Mouse (Mus musculus) NIH3T3 (cell line): ENCODE data around the gene Ttc22.
A peak's percentile ranks its signal among the peaks of the same experiment; 100 is the strongest.

Experiments
- DNase-seq: peaks from one replicate; pipeline ENCODE4 v3.0.0-alpha.2; 2012; ENCODE audit warnings: low read depth

Ttc22 gene

DNA sequence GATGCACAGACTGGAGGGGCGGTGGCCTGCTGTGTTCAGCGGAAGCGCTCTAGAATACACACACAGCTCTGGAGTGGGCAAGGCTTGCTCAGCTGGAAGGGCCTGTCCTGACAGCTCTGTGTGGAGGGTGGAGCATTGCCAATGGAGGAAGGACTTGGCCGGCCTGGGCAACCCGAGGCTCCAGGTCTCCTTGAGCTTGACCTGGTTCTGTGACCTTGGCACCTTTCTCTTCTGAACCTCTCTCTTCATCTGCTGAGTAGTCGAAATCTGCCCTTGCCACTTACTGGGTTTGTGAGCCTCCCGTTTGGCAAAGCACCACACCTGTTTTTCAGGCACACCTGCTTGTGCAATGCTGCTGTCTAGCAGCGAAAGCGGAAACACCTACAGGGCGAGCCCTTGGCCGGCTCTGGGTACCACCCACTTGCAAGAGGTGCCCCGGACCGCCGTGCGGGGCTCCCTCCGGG lies at the start of gene Ttc22:
Ttc22 (plus strand) TSS at position 403 of the 464 bp plus-strand sequence.
- DNase-seq = no peak

DNA sequence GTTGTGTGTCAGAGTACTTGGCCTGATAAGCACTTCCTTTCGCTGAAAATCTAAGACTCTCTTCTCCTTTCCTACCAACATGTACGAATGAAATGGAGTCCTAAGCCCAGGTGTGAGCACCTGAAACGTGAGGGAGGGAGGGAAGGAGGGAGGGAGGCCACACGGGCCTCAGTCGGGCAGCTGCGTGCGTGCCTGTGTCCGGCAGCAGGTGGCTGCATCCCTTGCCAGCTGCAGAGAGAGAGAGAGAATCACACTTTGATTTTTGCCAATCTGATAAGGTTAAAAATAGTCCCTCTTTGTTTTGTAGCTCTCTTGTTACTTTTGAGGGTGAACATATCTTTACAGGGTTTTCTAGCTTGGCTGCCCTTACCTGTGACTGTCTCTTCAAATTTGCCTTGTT lies 47.2 kb upstream of the Ttc22 start:
- no peak for DNase-seq

DNA sequence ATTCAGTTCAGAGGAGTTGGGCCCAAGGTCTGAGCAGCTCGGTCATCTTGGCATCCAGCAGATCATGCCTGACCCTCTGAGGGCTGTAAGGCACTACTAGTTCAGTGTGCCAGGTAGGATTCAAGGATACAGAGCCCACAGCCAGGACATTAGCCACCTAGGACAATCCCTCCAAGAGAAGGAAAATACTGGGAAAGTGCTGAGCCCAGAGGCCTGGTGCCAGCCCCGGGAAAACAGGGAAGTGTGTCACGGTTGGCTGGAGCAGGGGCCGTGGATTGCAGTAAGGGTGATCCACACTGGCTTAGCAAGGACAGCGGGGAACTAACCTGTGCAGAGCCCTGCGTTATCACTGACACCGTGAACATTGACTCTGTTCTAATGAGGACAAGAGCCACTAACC lies 44.7 kb upstream of the Ttc22 start:
- no peak for DNase-seq

DNA sequence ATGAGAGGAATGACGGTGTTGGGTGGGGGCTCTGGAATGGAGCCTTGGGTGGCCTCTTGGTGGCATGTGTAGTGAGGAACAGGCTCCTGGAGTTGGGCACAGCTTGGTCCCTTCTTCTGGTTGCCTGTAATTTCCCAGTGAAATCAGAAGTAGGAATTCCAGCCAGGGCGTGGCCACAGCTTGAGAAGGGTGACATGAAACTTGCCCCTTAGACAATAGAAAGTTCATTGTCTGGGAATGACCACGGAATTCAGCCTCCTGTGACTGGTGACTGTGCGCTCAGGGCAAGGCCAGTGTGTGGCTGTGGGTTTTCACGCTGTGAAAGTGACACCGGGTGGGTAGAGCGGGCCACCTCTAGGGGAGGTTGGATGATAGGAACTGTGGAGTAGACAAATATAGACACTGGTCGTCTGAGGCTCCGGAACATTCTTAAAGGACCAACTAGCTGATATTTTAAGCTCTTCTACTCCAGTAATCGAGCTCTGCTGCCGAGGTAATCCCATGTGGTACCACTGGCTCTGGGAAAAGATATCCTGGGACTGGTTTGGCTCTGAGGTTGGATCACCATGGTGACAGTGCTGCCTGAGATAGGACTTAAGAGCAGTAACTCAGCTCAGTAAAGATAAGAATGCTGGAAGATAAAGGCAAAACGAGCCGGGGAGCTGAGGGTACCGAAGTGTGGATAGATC lies 40.9 kb upstream of the Ttc22 start:
- DNase-seq = no peak

DNA sequence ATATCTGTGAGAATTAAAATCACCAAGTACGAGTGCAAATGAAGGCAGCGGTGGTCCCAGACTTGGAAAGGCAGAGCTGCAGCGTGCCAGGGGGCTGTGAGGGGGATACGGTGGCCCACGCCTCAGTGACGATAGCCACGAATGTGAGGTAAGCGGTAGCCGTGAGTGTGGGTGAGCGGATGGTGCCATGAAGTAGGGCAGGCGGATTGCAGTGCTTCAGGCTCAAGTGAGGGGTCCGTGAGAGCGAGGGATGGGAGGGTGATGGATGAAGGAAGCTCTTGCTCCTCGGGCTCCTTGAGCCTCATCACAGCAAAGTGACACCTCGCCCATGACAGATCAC lies 40.4 kb upstream of the Ttc22 start:
- no peak for DNase-seq

DNA sequence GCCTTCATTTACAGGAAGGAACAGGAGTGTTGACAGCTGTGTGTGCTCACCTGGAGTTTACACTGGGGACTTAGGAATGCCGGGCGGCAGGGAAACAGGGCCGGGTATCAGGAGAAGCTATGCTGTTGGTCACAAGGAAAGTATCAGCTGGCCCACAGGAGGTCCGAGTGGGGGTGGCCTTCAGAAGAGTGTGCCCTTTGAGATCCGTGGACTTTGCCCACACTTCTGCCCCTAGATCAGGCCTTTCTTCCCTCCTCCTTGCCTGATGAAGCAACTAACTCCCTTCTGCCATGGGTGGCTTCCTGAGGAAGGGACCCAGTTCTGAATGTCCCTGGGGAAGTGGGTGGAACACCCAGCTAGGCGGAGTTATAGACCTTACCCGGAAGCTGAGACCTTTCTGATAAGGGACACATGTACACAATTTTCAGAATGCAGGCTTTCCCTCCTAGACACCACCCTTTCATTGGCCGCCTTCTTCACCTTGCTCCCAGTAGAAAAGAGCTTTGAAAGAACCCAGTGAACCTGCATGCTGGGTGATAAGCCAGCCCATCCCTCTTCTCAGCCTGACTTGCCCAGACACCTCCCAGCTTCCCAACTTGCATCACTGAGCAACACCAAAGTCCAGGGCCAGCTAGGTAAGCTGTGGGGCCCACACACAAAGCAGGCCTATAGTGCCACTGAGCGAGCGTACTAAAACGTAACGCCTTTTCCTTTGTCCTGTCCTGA lies 39.6 kb upstream of the Ttc22 start:
- no peak for DNase-seq

DNA sequence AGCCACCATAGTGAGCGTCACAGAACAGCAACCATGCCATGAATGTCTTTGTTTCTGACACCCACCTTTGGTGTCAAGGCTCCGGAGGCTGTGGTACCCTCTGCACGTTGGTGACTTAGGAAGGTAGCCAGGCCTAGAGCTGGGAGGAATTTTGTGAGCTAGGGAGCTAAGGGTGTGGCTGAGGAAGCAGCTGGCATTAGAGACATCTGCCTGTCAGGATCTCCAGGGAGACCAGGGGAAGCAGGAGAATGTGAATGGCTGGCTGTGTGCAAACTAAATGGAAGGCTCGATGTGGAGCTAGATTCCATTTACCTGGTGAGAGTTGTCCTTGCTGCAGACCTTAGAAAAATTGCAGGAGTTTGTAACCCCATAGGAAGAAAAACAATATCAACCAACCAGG lies 37.6 kb upstream of the Ttc22 start:
- DNase-seq = no peak

DNA sequence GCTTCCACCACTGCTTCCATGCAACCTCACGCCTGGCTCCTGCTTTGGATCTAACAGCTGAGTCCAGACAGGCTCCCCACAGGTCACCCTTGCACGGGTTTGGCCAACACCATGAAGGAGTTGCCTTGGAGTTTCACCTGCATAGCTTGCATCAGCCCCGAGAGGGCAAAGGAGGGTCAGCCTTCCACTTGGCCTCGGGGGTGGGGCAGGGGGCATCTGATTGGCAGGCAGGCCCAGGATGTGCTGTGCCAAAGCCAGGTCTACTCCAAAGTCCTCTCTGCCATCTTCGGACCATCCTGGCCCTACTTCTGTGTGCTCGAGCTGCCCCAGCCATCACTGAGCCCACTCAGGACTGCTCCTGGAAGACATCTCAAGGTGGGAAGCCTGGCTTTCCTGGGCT lies 35.2 kb upstream of the Ttc22 start:
- no peak for DNase-seq

DNA sequence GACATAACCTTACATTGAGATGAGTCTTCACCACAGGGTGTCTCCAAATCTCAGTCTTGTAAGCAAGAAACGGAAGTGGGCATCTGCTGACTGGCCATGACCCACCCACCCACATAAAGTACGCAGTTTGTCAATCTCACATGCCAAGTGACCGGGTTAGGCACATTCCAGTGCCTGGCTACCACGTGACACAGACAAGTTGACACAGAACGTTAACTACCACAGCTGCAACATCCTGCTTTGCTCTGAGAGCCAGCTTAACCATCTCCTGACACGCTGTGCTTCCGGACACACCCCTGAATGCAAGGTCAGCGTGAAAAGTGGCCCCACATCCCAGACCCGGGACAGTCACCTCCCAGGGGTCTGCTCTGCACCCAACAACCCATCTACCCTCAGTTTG lies 32.1 kb upstream of the Ttc22 start:
- no peak for DNase-seq

DNA sequence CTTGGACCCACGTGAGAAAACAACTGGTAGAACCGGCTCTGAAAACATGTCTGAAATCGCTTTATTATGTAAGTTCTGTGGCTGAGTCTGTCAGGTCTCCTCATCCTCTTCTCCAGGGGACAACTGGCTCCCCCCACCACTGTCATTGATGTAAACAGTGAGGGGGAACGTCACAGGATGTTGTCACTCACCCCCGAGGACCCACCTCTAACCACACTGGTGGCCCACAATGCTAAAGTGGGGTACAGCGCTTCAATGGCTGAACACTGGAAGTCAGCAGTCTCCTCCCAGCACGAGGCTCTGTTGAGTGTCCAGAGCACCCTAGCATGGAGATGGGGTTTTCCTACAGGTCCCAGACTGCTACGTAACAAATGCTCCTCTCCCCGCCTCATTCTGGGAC lies 31.4 kb upstream of the Ttc22 start:
- DNase-seq = no peak

DNA sequence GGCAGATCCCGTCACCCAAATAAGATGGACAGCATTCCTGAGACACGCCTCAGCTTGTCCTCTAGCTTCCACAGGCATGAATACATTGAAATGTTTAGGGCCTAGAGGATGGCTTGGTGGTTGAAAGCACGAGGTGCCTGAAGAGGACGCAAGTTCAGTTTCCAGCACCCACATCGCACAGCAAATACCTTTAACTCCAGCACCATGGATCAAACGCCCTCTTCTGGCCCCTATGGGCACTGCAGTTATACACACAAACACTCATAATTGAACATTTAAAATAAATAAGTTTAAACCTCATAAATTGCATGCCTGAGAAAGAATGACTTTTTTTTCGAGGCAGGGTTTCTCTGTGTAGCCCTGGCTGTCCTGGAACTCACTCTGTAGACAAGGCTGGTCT lies 28.6 kb upstream of the Ttc22 start:
- peak; percentile 19 for DNase-seq

DNA sequence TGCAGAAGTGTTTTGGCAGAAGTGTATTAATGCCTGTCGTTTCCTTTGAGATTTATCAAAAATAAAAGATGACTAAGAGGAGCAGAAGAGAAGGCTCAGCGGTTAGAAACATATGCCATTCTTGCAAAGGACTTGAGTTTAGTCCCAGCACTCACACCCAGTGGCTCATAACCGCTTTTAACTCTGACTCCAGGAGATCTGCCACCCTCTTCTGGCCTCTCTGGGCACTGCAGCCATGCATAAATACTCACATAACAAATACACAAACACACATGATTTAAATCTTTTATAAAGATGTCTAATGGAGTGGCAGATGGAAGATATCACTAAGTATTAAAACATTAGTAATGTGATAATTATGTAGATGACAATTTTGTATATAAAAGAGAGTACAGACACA lies 26.0 kb upstream of the Ttc22 start:
- no peak for DNase-seq

DNA sequence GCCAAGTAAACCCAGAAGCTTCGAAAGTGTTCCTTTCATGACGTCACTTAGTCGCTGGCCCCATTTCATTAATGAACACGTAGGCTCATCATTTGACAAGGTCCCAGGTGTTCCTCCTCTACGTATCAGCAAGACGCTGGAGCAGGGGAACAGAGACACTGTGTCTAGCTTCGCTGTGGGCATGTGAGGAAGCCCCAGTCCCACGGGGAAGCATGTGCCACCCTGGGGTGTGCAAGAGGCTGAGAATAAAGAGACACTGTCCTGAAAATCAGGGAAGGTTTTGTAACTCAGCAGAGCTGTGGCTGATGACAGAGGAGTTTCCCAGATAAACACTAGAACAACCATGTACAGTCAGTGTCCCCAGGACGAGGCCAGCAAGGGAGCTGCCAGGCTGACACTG lies 25.2 kb upstream of the Ttc22 start:
- no peak for DNase-seq

DNA sequence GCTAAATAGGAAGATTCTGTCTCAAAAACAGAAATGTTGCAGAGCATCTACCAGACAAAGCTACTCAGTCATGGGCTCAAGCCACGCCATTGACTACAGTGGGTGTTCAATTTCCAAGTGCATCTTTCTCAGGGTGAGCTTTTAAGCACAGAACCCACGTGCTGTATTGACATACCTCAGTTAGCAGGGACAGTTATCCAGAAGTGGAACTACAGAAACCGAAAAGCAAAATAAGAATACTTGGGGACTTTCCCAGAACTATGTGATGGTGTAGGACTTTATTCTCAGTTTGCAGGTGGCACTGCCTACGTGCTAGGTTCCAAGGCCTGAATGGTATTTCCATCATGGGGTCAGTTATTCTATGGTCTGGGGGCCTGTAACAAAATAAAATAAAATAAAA lies 24.5 kb upstream of the Ttc22 start:
- no peak for DNase-seq

DNA sequence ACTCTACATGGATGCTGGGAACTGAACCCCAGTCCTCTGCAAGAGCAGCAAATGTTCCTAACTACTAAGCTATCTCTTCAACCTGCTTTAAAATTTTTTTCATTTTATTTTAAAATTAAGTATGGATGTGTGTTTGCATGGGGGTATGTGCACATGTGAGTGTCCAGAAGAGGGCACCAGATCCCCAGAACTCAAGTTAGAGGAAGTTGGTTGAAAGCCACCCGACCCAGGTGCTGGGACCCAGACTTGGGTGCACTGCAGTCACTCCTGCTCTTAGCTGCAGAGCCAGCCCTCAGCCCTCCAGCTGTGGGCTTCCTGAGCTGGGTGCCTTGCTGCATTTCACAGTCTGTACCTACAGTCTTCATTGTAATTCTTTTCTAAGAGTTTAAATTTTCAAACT lies 22.8 kb upstream of the Ttc22 start:
- no peak for DNase-seq

DNA sequence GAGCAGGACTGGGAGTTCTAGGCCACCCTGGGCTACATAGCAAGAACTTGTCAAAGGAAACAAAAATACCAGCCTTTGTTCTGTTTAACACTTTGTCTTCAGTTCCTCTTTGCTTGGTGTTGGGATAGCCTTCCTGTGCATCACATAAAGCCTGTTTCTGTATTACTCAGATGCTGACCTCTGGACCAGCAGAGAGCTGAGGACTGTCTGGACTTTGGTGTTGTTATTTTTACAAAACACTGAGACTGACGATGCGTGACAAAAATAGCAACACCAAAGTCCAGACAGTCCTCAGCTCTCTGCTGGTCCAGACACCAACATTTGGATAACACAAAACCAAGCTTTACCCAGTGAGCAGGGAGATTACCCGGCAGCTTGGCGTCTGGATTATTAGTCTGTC lies 21.5 kb upstream of the Ttc22 start:
- DNase-seq = no peak

DNA sequence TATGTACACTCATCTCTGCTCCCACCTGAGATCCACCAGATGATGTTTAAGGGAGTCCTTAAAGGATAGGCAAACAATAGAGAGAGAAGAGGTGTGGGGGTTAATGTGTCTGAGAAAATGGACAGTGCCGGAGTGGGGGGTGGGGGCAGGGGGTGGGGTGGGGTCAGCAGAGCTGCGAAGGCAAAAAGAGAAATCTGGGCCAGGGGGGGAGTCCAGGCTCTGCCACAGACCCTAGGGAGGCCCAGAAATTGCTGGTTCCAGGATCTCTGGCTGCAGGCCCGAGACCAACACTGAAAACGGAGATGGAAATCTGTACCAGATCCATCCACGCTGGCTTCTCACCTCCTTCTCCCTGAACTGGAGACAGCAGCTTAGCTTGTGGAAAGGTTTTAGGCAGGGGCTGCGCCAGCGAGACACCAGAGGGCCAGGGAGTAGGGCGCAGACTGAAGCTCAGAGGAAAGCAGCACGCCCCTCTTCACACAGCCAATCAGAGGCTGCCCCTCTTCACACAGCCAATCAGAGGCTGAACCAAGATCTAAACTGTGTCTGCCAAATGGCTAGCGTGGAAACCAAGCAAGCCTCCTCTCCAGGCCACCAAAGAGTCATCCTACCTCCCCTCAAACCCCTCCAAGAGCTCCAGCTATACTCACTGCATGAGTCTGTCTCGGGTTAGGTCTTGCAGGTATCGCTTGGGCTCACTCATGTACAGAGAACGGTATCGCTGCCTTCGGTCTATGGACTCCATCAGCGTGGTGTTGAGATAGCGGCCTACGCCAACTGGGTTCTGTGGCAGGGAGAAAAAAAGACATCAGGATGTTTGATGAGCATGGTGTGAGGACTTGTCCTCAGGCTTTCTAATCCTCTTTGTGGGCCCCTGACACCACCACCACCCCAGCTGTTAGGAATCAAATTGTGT lies 15.3 kb upstream of the Ttc22 start:
- no peak for DNase-seq

DNA sequence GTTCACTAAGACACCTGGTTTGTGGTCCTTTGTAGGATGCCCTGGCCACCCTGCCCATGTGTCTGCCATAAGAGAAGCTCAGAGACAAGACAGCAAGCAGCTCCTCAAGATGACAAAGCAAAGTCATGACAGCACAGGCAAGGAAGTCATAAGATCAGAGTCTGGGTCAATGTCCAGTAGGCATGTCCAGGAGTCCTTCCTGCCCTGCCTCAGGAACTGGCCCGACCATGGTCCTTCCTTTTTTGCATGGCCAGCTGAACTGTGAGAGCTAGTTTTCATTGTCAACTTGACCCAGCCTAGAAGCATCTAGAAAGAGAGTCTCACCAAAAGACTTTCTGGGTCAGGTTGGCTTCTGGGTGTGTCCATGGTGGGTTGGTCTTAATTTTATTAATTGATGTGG lies 14.3 kb upstream of the Ttc22 start:
- DNase-seq = no peak

DNA sequence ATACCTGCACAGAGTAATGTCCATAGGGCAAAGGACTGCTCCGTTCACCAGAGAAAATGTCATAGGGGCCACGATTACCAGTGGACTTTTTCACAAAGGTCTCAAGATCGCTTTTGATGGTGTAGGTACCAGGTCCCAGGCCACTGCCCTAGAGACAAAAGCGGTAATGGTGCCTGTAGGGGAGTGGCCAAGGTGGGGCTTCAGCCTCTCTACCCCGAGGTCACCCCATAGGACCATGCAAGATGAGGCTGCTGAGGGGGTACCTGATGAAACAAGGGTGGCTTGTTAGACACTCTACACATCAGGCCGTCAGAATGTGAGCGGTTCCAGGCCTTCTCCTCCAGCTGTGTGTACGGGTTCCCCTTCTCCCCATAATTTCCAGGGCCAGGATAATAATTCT lies 9.1 kb upstream of the Ttc22 start:
- DNase-seq = no peak

DNA sequence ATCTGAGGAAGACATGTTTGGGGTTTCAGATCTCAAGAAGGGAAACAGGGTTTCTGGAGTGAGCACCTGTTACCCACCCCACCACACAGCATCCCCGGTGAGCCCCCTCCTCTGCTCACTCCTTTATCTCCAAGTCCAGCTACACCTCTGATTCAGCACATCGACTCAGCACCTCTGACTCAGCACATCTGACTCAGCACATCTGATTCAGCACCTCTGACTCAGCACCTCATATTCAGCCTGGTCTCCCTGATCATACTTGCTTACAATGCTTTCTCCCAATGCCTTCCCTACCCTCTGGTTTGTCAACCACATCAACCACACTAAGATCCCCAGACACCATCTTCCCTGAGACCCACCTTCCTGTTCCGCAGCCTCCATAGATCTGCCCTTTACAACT lies 8.7 kb upstream of the Ttc22 start:
- peak; percentile 83 for DNase-seq

DNA sequence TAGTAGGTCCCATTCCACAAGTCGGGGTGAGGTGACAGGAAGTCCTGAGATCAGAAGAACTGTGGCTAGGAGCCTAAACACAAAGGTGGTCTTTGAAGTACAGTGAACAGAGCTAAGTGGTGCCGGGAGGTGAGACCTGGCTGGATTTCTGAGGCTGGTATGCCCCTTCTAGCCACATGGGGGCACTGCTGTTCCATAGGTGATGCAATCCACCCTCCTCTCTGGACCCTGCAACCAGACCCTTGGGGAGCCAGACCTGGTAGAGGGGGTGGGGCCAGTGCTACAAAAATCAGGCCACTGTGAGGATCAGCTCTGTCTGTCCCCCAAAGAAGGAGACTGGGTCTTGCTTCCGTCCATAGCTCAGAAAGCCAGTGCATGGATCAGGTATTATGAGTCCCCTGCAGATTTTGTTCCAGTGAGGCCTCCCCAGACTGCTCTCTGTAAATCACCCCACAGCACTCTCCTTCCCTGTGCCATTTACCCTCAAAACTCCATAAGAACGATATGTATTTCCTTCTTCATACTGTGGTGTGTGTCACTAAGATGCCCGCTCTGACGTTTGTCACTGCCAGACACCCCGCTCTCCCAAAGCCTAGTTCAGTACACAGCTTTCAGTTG lies 7.9 kb upstream of the Ttc22 start:
- peak; percentile 84 for DNase-seq

DNA sequence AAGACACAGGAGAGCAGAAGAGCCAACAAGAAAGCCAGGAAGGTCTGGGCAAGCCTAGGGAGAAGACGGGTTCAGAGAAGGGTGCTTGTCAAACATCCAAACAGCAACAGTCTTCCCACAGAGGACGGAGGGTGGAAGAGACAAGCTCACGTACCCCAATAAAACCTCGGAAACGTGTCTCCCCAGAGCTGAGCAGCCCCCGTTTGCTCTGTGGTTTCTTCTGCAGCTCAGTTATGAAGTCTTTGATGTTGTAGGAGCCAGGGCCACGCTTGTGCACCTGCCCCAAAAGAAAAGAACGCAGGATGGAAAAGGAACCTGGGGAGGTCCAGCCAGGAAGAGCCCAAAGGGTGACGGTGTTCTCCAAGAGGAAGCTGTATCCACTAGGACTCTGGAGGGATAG lies 7.4 kb upstream of the Ttc22 start:
- no peak for DNase-seq

DNA sequence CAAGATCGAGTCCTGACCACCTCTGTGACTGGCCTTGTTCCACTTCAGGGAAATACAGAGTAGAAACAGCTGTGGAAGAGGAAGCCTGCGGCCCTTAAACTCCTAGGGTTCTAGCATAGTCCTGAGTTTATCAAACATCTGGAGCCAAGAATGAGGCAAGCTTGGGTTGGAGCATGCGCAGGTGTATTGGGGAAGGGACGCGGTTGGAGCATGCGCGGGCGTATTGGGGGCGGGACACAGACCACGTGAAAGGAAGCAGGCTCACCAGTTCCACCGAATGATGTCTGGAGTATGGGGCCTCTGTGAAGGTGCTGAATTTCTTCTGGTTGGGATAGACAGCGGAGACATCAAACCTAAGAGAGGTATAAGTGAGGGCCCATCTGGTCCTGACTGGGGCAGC lies 6.6 kb upstream of the Ttc22 start:
- DNase-seq = no peak
